Mouse (Mus musculus): Measurements from ENCODE around the gene Tceal3.
A peak's percentile ranks its signal among the peaks of the same experiment; 100 is the strongest.
"Not testable (repeated sequence)": the region's sequence is repeated elsewhere in the genome, so short reads cannot be mapped to it uniquely, and the experiment has no call there.

Tceal3 gene

GRCm38 (mm10) chrX:136590199-136590896, at the start of gene Tceal3:
Tceal3 (plus strand) TSS chrX:136590842.
- no peak for DNase-seq (ENCODE audit: low spot score in 2 of 2)

GRCm38 (mm10) chrX:136543956-136544355, 46.7 kb upstream of the Tceal3 start, which contains the start of gene Kir3dl2:
Kir3dl2 (minus strand) TSS chrX:136544056.
- DNase-seq (ENCODE audit: low spot score in 2 of 2) = not testable (repeated sequence)

- not testable (repeated sequence) for DNase-seq (ENCODE audit: low spot score in 2 of 2)
Measured at GRCm38 (mm10) chrX:136569094-136569493, 21.5 kb upstream of the Tceal3 start.

- no peak for DNase-seq (ENCODE audit: low spot score in 2 of 2)
Measured at GRCm38 (mm10) chrX:136584617-136585016, 6.0 kb upstream of the Tceal3 start.

GRCm38 (mm10) chrX:136590897-136591257, 235 bp downstream of the Tceal3 start:
- DNase-seq (ENCODE audit: low spot score in 2 of 2) = no peak

- peak in 1 of 2 experiments; percentile 2 for DNase-seq (ENCODE audit: low spot score in 2 of 2)
Measured at GRCm38 (mm10) chrX:136599416-136599815, 8.8 kb downstream of the Tceal3 start.

- no peak for DNase-seq (ENCODE audit: low spot score in 2 of 2)
Measured at GRCm38 (mm10) chrX:136606951-136607350, 16.3 kb downstream of the Tceal3 start.

- no peak for DNase-seq (ENCODE audit: low spot score in 2 of 2)
Measured at GRCm38 (mm10) chrX:136607395-136607794, 16.8 kb downstream of the Tceal3 start.

GRCm38 (mm10) chrX:136611346-136611745, 20.7 kb downstream of the Tceal3 start:
- no peak for DNase-seq (ENCODE audit: low spot score in 2 of 2)

- DNase-seq (ENCODE audit: low spot score in 2 of 2) = peak in 1 of 2 experiments; percentile 2
Measured at GRCm38 (mm10) chrX:136615889-136616288, 25.2 kb downstream of the Tceal3 start.

GRCm38 (mm10) chrX:136624905-136625569, 34.4 kb downstream of the Tceal3 start:
- peak in 1 of 2 experiments; percentile 8 for DNase-seq (ENCODE audit: low spot score in 2 of 2)

- no peak for DNase-seq (ENCODE audit: low spot score in 2 of 2)
Measured at GRCm38 (mm10) chrX:136625959-136626358, 35.3 kb downstream of the Tceal3 start.

GRCm38 (mm10) chrX:136635116-136635515, 44.5 kb downstream of the Tceal3 start:
- DNase-seq (ENCODE audit: low spot score in 2 of 2) = no peak

GRCm38 (mm10) chrX:136639754-136640153, 49.1 kb downstream of the Tceal3 start:
- no peak for DNase-seq (ENCODE audit: low spot score in 2 of 2)

GRCm38 (mm10) chrX:136645857-136646256, 55.2 kb downstream of the Tceal3 start:
- DNase-seq (ENCODE audit: low spot score in 2 of 2) = not testable (repeated sequence)

- DNase-seq (ENCODE audit: low spot score in 2 of 2) = no peak
Measured at GRCm38 (mm10) chrX:136666281-136666706, 75.7 kb downstream of the Tceal3 start.

- DNase-seq (ENCODE audit: low spot score in 2 of 2) = not testable (repeated sequence)
Measured at GRCm38 (mm10) chrX:136666762-136667464, 76.3 kb downstream of the Tceal3 start.

GRCm38 (mm10) chrX:136668794-136669193, 78.2 kb downstream of the Tceal3 start:
- no peak for DNase-seq (ENCODE audit: low spot score in 2 of 2)

GRCm38 (mm10) chrX:136680989-136681388, 90.3 kb downstream of the Tceal3 start:
- no peak for DNase-seq (ENCODE audit: low spot score in 2 of 2)

- not testable (repeated sequence) for DNase-seq (ENCODE audit: low spot score in 2 of 2)
Measured at GRCm38 (mm10) chrX:136691606-136692293, 101.1 kb downstream of the Tceal3 start.

GRCm38 (mm10) chrX:136692294-136692675, 101.6 kb downstream of the Tceal3 start:
- DNase-seq (ENCODE audit: low spot score in 2 of 2) = no peak

- DNase-seq (ENCODE audit: low spot score in 2 of 2) = no peak
Measured at GRCm38 (mm10) chrX:136693196-136693595, 102.6 kb downstream of the Tceal3 start.
